Mouse (Mus musculus) small intestine, adult 2 months (tissue): ENCODE results near the gene Dram1.

Experiments
- CTCF ChIP-seq: fragments of 200-500 bp; IDR thresholded peaks from 2 replicates; pipeline ENCODE4 v1.5.1; 2012; ENCODE audit warnings: low read depth, mild to moderate bottlenecking, control low read depth, inconsistent platforms, low read length, moderate library complexity, mixed read lengths; ENCODE audit not compliant: insufficient replicate concordance, insufficient read length; ENCODE audit errors: extremely low read depth
- POLR2A ChIP-seq: fragments of 200-500 bp; IDR thresholded peaks from 2 replicates; pipeline ENCODE4 v1.6.1; 2012; ENCODE audit warnings: low read depth, mild to moderate bottlenecking, control low read depth, inconsistent platforms, low read length, moderate library complexity

DNA sequence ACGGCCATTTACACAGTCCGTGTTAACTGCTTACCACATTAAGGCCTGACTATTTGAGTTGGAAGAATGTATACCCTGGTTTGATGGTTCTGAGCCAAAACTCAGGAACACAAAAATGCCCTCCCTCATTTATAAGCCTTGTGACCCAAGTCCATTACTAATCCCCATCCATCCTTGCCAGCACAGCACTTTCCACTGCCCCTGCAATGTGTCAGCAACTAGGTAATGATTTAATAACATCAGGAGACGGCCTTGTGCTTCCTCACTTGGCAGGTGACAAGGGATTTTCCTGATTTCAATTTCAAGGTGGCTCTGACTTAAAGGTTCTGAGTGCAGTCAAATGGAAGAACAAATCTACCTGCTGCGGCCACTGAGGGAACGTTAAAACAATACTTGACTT lies 64.0 kb downstream of the Dram1 start:
- TF ChIP-seq POLR2A (no peak), CTCF (no peak)
